Mouse (Mus musculus): ENCODE measurements around the gene Zfp69. TPM values are rescaled to one million over a fixed set of nuclear protein-coding genes. Genes with fewer than 3 reads are reported as not detected.

The Zfp69 gene
- polyA plus RNA-seq, 1 experiment from 2014 or later, result 12.4 TPM

GRCm38 (mm10) chr4:120886131-120886530 is 65.4 kb downstream of the Zfp69 start:
- H3K4me1 ChIP-seq (replicated peaks), result peaks cover 33% of the 10 kb centered on the region
- no peak overlapping the region for H3K4me3 ChIP-seq (replicated peaks)
- H3K27ac ChIP-seq, result no peak overlapping the region
- no peaks in the 10 kb centered on the region for H3K36me3 ChIP-seq
- H3K9ac ChIP-seq (replicated peaks), result no peak overlapping the region
- WGBS, result 34% methylated on average over 4 of the region's 4 CpGs
- no peak overlapping the region for H3K4me2 ChIP-seq
- no peaks in the 10 kb centered on the region for H3K27me3 ChIP-seq
- H3K9me3 ChIP-seq, result no peaks in the 10 kb centered on the region
- no peak for ATAC-seq (ENCODE audit: insufficient number of reproducible peaks, insufficient read depth, low FRiP score, low TSS enrichment, low read depth)

- Histone ChIP-seq H3K4me2 (no peak overlapping the region), H3K36me3 (no peaks in the 10 kb centered on the region), H3K4me3 (replicated peaks) (no peak overlapping the region), H3K4me1 (replicated peaks) (peaks cover 26% of the 10 kb centered on the region), H3K27me3 (no peaks in the 10 kb centered on the region), H3K27ac (no peak overlapping the region), H3K9me3 (no peaks in the 10 kb centered on the region), H3K9ac (replicated peaks) (no peak overlapping the region)
- no peak for ATAC-seq (ENCODE audit: insufficient number of reproducible peaks, insufficient read depth, low FRiP score, low TSS enrichment, low read depth)
- 38% methylated on average over 13 of the region's 13 CpGs for WGBS
Observed at GRCm38 (mm10) chr4:120885208-120886120, 66.0 kb downstream of the Zfp69 start.

- no peak overlapping the region for H3K27ac ChIP-seq
- H3K9ac ChIP-seq (replicated peaks), result no peak overlapping the region
- no peak overlapping the region for H3K4me3 ChIP-seq (replicated peaks)
- no peaks in the 10 kb centered on the region for H3K9me3 ChIP-seq
- H3K36me3 ChIP-seq, result no peaks in the 10 kb centered on the region
- 42% methylated on average over 5 of the region's 5 CpGs for WGBS
- no peaks in the 10 kb centered on the region for H3K27me3 ChIP-seq
- no peak for ATAC-seq (ENCODE audit: insufficient number of reproducible peaks, insufficient read depth, low FRiP score, low TSS enrichment, low read depth)
- H3K4me1 ChIP-seq (replicated peaks), result peaks cover 24% of the 10 kb centered on the region
- H3K4me2 ChIP-seq, result no peak overlapping the region
Observed at GRCm38 (mm10) chr4:120882002-120882625, 69.4 kb downstream of the Zfp69 start.

- Histone ChIP-seq H3K9ac (replicated peaks) (no peak overlapping the region), H3K9me3 (no peaks in the 10 kb centered on the region), H3K27ac (no peak overlapping the region), H3K4me2 (no peak overlapping the region), H3K4me1 (replicated peaks) (peaks cover 21% of the 10 kb centered on the region), H3K4me3 (replicated peaks) (no peak overlapping the region), H3K36me3 (no peaks in the 10 kb centered on the region), H3K27me3 (no peaks in the 10 kb centered on the region)
- 59% methylated on average over 6 of the region's 6 CpGs for WGBS
- ATAC-seq (ENCODE audit: insufficient number of reproducible peaks, insufficient read depth, low FRiP score, low TSS enrichment, low read depth), result no peak
Observed at GRCm38 (mm10) chr4:120880731-120881432, 70.6 kb downstream of the Zfp69 start.

Small RNA genes within 50 kb of the gene (microRNA-seq; reads per million reads assigned to microRNA genes)
- gene Mir7015, result 0.70 reads per million

Other genes with a start within 250 kb of the Zfp69 start
- gene Kcnq4, start 203.1 kb downstream of the Zfp69 start, polyA plus RNA-seq (2016; fragmentation: Nextera tagmentation; extraction: Ambion mirVana), result 6.2 and 7.3 TPM in 2 replicates
- gene Nfyc, start 120.1 kb downstream of the Zfp69 start, polyA plus RNA-seq (2016; fragmentation: Nextera tagmentation; extraction: Ambion mirVana), result 117 and 118 TPM in 2 replicates
- 0.35 and 0.98 TPM in 2 replicates for gene Rims3, start 96.9 kb downstream of the Zfp69 start, polyA plus RNA-seq (2016; fragmentation: Nextera tagmentation; extraction: Ambion mirVana)
- gene Exo5, start 26.7 kb downstream of the Zfp69 start, polyA plus RNA-seq (2016; fragmentation: Nextera tagmentation; extraction: Ambion mirVana), result 34.7 and 34.8 TPM in 2 replicates
- 16.9 and 20.3 TPM in 2 replicates for gene Smap2, start 65.5 kb upstream of the Zfp69 start, polyA plus RNA-seq (2016; fragmentation: Nextera tagmentation; extraction: Ambion mirVana)
- 78.8 and 84.2 TPM in 2 replicates for gene Col9a2, start 87.7 kb upstream of the Zfp69 start, polyA plus RNA-seq (2016; fragmentation: Nextera tagmentation; extraction: Ambion mirVana)
- gene Zmpste24, start 146.5 kb upstream of the Zfp69 start, polyA plus RNA-seq (2016; fragmentation: Nextera tagmentation; extraction: Ambion mirVana), result 24.2 and 24.5 TPM in 2 replicates
- gene Tmco2, start 157.5 kb upstream of the Zfp69 start, polyA plus RNA-seq (2016; fragmentation: Nextera tagmentation; extraction: Ambion mirVana), result not detected in 2 replicates